Mouse (Mus musculus) gastrocnemius, postnatal 36 days (tissue): ENCODE measurements around the gene Polr1d. TPM values are rescaled to one million over a fixed set of nuclear protein-coding genes. Genes with fewer than 3 reads are reported as not detected.

Source experiments
- DNase-seq, 2 experiments: peaks; one replicate each; pipeline ENCODE4 v3.0.0; 2022
- intact Hi-C: fragments of 180-260 bp; cut with DNase I; formaldehyde crosslinking; loops from one replicate; pipeline ENCODE4 v1.15.1; 2025
- total RNA-seq, 2 experiments: library from RNA; stranded (reverse); gene quantifications; 2 replicates each; pipeline ENCODE4 v1.2.3; 2021

Gene Polr1d
- total RNA-seq, 2 experiments from 2014 or later, result 77.8 to 91.3 TPM

DNA sequence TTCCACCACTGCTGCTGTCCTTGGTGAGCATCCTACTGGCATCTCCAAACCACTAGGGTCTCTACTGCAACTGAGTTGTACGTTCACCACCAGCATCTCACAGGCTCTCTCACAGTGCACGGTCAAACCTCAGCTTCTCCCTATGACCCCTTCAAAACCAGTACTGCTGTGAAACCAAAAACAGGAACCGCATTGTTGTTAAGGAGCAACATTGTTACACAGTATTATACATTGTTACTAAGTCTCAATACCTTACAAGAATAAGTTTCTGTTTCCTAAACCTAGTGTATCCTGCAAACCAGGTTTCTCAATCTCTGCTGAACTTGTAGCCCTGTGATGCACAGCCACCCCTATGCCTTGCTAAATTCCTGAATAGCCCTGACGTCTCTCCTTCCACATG, 51.0 kb downstream of the Polr1d start:
- no peak for DNase-seq
- intact Hi-C loops, result no loop called here

DNA sequence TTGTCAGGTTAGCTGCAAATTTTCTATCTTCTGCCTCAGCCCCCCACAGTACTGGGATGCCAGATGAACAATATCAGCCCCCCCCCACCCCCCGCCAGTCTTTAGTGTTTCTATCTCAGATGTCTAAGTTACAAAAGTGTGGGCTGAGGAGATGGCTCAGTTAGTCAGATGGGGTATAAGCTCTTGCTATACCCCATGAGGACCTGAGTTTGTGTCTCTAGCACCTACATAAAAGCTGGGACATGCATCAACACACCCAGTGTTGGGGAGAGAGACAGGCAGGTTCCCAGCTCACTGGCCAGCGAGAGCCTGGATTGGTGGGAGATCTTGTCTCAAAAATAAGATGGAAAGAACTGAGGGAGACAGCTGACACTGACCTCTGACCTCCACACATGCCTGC, 52.6 kb downstream of the Polr1d start:
- intact Hi-C loops, result no loop called here
- no peak for DNase-seq

DNA sequence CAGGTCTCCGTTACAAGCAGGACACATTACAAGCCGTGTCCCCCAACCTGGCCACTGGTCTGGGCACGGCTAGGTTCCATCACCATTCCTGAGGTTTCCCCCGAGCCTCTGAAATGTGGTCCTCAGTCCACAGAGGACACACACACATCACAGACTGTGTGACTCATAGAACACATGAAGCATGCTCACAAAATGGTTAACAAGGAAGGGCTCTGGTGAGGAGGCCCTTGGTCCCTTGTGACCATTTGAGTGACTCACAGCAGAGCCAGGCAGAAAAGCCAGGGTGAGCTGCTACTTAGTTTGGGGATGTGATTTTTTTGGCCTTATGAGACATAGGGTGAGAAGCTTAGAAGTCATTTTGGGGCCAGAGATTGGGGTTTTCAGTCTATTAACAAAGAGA, 55.1 kb downstream of the Polr1d start:
- intact Hi-C loops, result no loop called here

DNA sequence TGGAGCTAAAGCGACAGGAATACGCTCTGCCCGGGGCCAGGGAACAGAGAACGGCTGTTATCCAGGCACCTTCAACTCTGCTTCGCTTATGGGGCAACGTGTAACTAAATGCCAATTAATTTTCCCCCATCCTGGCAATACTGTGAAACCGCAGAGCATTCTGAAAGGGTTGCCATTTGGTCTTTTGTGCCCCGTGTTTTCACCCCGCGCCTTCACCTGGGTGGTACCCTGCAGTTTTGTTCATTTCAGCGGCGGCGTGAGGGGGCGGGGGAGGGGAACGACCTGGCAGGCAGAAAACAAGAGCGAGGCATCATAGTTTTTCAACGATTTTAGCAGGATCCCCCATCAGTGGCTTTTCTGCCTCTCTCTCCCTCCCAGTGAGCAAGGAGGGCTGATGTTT, 56.8 kb downstream of the Polr1d start:
- no peak for DNase-seq
- intact Hi-C loops, result no loop called here

More for the DNA sequence above, 55.1 kb downstream of the Polr1d start:
- no peak for DNase-seq

DNA sequence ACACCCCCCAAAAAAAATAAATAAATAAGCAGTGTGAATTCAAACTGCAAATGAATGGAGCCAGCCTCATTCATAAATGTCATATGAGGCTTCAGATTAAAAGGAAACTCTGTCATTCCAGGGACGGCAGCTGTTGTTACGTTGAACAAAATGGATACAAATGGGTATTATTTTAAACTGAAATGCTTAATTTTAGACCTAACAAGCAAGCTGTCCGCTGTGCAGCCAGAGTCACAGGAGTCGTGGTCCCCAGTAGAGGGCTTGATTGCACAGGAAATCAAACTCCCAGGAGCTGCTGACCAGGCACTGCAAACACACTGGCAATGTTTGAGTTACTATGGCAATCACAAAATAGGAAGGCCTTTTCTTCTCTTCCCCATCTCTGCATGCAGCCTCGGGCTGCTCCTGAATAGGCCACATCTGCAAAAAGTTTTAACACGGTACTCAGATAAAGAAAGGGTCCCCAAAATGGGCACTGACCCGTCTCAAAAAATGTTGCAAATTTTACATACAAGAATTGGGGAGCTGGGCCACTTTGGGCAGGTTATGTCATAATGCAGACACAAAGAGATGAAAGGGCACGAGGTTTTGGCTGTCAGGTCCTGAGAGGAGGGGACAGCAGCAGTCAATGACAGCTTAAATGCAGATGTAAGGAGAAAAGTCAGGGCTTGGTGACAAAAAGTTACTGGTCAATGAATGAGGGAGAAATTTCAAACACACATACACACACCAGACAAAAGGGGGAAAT, 57.7 kb downstream of the Polr1d start:
- intact Hi-C loops, result no loop called here
- no peak for DNase-seq

DNA sequence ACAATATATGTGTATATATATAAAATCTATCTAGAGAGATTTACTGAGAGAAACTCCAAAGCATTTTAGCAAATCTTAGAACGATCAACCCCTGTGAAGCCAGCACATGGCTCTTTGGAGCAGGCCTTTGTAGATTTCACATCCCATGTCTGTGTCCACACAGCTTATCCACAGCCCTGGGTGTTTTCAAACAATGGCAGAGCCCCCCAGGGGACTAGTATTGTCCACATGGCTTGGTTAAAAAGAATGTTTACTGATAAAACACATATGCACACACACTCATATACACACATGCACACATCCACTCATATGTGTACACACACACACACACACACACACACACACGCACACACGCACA, 58.2 kb downstream of the Polr1d start:
- intact Hi-C loops, result no loop called here
- no peak for DNase-seq

DNA sequence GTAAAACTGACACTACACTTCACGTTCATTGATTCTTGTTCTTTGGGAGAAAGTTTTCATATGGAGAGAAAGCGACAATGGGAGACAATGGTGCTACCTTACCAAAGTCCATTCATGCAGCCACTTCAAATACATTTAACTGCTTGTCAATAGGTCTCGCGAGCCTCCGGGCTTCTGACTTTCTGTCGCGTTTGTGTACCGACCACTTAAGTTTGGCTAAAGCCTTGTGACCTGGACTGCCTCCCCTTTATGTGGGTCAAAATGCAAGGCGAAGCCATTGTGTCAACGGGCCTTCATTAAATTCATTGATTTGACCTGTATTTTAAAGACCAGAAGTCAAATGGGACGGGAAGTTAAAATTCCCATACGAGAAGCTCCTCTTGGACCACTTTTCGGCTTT, 59.1 kb downstream of the Polr1d start:
- no peak for DNase-seq
- intact Hi-C loops, result no loop called here

DNA sequence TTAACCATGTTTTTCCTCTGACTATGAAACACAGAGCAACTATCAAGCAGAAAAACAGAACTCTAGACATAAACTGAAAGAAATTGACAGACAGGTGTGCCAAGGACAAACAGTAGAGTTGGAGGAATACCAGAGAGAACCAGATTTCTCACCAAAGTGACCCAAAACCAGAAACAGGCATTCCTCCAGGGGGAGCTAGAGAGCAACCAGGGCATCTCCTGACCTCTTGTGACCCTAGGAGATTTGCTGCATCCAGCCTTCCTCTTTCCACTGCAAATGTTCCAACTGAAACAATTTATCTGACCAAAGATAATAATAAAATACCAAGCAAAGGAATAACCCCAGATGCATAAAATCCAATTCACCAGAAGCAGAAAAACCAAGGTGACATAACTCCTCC, 70.5 kb downstream of the Polr1d start:
- intact Hi-C loops, result loop anchor here (5.0 kb wide), 1 partner anchor 430 kb away; no protein-coding TSS in a partner anchor
- DNase-seq, result no peak

DNA sequence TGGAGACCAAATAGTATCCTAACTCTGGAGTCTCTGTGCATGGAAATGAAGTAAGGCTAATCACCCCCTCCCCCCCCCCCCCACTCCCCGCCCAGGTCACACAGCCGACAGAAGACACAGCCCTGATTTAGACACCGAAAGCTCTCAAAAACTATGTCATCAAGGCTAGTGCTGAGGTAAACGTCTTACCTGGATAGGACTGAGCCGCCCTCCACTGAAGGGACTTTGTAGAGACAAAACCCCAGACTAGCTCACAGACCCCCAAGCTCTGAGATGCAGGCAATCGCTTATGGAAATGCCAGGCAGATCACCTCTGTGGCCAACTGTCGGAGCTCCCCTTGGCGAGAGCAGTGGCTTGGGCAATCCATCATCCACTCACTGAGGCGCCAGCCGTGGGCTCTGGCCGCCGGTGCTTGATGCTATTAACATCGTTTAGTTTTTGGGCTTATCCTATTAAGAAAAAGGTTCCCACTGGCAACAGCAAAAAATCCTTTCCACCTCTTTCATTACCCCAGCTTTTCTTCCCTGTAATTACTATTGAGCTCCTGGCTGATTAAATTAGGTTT, 78.0 kb downstream of the Polr1d start:
- intact Hi-C loops, result no loop called here
- DNase-seq, result no peak

DNA sequence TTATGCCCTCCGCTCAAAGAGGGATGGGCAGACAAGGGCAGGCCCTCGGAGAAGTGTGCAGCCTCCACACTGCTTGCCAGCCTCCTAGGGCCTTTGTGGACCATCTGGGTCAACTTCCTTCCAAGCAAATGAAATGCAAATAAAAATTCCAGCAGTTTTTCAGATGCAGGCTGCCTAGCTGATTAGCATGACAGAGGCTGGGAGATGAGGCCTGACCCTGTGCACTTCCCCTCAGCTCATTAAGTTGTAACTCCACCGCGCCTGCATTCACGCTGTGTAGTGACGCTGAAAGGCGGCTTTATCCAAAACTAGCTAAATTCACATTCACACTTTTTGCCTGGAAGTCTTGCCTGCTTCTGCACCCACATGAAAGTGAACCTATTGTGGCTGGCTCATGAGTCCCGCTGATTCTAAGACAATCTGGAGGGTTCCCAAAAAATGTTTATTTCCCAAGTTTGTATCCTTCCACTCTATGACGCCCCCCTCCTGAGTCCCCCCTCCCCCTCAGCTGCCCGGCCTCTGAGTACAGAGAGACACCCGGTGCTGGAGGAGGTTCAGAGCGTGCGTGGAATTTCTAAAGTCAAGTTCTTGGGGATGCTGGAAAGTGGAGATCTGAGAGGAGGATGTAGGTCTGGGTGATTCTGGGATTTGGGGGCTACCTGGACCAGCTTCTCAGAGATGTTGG, 78.7 kb downstream of the Polr1d start:
- no peak for DNase-seq
- intact Hi-C loops, result no loop called here

DNA sequence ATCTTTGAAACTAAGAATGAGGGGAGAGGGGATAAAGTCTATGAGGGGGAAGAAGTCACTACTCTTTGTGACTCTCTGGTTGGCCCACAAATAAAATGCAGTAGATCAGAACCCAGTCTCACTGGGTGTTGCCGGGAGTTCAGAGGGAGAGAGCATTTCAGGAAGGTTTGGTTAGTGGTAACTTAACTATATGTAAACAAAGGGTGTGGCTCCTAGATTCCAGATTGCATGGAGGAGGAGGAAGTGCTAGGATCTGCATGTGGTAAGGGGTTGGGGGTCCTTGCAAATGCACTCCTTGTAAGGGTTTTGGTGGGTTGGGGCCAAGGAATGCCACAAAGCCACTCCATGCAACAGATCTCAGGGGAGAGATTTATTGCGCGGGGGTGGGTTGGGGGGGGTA, 79.5 kb downstream of the Polr1d start:
- no peak for DNase-seq
- intact Hi-C loops, result no loop called here

DNA sequence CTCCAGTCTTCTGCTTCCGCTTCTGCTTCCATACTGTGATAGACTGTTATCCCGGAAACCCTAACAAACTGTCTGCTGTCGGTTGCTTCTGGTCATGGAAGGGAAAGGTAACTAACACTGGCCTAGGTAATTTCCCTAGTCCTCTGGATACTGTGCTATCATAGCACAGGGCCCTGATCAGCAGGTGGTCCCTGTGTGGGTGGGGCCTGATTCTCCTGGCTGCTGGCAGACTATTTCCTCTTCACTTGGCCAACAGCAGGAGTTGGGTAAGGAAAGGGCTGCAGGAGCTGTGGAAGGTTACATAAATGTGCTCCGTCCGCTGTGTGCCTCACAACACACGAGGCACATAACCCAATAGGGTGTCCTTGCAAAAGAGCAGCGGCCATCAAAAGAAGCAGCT, 80.6 kb downstream of the Polr1d start:
- intact Hi-C loops, result no loop called here
- DNase-seq, result no peak

DNA sequence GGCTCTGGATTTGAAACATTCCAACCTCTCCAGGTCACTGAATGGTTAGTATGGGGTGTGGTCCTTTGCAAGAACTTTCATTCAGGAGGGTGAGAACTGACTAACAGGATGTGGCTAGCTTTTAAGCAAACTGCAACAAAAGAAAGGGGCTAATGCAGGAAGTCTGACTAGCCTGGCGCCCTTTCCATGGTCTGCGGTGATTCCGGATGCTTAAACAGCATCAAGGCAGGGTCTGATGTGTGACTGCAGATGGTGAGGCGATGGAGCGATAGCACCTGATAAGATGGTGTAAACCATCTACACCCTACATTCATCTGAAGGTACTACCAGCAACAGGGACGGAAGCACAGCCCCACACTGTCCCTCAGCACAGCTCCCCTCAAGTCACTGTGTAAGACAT, 82.5 kb downstream of the Polr1d start:
- intact Hi-C loops, result no loop called here
- no peak for DNase-seq

DNA sequence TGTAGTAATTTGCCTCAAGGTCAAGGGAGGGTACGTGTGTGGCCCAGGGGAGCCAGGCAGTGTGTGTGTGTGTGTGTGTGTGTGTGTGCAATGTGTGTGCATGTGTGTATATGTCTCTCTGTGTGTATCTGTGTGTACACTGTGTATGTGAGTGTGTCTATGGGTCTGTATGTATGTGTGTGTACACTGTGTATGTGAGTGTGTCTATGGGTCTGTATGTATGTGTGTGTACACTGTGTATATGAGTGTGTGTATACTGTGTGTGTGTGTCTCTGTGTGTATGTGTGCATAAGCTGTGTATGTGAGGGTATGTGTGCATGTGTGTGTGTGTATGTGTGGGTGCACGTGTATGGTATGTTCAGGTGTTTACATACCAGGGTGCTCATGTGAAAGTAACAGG, 82.9 kb downstream of the Polr1d start:
- DNase-seq, result no peak
- intact Hi-C loops, result no loop called here

Other genes starting within 250 kb of the Polr1d start
- 100 to 1,000 TPM; 104 to 128 TPM for gene Rpl21, start 244.2 kb upstream of the Polr1d start, total RNA-seq
- gene Rasl11a, start 232.0 kb upstream of the Polr1d start, total RNA-seq, result 1 to 10 TPM; 1.4 to 1.5 TPM
- gene Gtf3a, start 128.4 kb upstream of the Polr1d start, total RNA-seq, result 10 to 100 TPM; 24.6 to 26.5 TPM
- 10 to 100 TPM; 17.6 to 20.6 TPM for gene Mtif3, start 113.2 kb upstream of the Polr1d start, total RNA-seq
- gene Lnx2, start 464 bp upstream of the Polr1d start, total RNA-seq, result 1 to 10 TPM; 2.1 to 2.4 TPM
- gene Gsx1, start 111.6 kb downstream of the Polr1d start, total RNA-seq, result not detected
- gene Pdx1, start 192.9 kb downstream of the Polr1d start, total RNA-seq, result not detected
- gene Cdx2, start 230.2 kb downstream of the Polr1d start, total RNA-seq, result not detected
- gene Urad, start 245.4 kb downstream of the Polr1d start, total RNA-seq, result not detected